Mouse (Mus musculus): ENCODE measurements at regions not wholly inside any gene's neighbourhood (a gene's known extent, or its start where the extent isn't known, plus 50 kb on each side); places are given as distances from the start of the nearest gene placed in this dataset.

GRCm38 (mm10) chr12:6097295-6097694, 721.8 kb upstream of the Klhl29 start:
- no peak for DNase-seq
- no peaks in the 10 kb centered on the region for H3K27me3 ChIP-seq (replicated peaks; ENCODE audit: control insufficient read depth, insufficient read depth, low read length)
- no peaks in the 10 kb centered on the region for H3K36me3 ChIP-seq (ENCODE audit: control insufficient read depth, insufficient read depth, low read length)
- no peak overlapping the region for H3K27ac ChIP-seq (ENCODE audit: insufficient read depth, low read depth, low read length)
- 66% methylated on average over 1 of the region's 1 CpGs for WGBS
- no peak overlapping the region for H3K4me3 ChIP-seq (ENCODE audit: insufficient read depth, low read depth, low read length)
- TF ChIP-seq CTCF (conservative IDR thresholded peaks at IDR 0.05; ENCODE audit: insufficient read depth, insufficient read length, low read depth, low read length) (no peak), POLR2A (IDR thresholded peaks at IDR 0.05; ENCODE audit: low read depth, low read length) (no peak)
- H3K4me1 ChIP-seq (ENCODE audit: control insufficient read depth, insufficient read depth, low read length): no peaks in the 10 kb centered on the region

- H3K4me3 ChIP-seq (ENCODE audit: insufficient read depth, low read depth, low read length): no peak overlapping the region
- no peaks in the 10 kb centered on the region for H3K27me3 ChIP-seq (replicated peaks; ENCODE audit: control insufficient read depth, insufficient read depth, low read length)
- H3K27ac ChIP-seq (ENCODE audit: insufficient read depth, low read depth, low read length): no peak overlapping the region
- no peaks in the 10 kb centered on the region for H3K4me1 ChIP-seq (ENCODE audit: control insufficient read depth, insufficient read depth, low read length)
- no peak for TF ChIP-seq POLR2A (IDR thresholded peaks at IDR 0.05; ENCODE audit: low read depth, low read length)
- no peak for TF ChIP-seq CTCF (conservative IDR thresholded peaks at IDR 0.05; ENCODE audit: insufficient read depth, insufficient read length, low read depth, low read length)
- DNase-seq: no peak
- H3K36me3 ChIP-seq (ENCODE audit: control insufficient read depth, insufficient read depth, low read length): no peaks in the 10 kb centered on the region
- 42% methylated on average over 3 of the region's 3 CpGs for WGBS
Measured at GRCm38 (mm10) chr12:6087627-6088350, 712.3 kb upstream of the Klhl29 start.

- no peaks in the 10 kb centered on the region for H3K36me3 ChIP-seq (ENCODE audit: control insufficient read depth, insufficient read depth, low read length)
- H3K27ac ChIP-seq (ENCODE audit: insufficient read depth, low read depth, low read length): no peak overlapping the region
- no peaks in the 10 kb centered on the region for H3K27me3 ChIP-seq (replicated peaks; ENCODE audit: control insufficient read depth, insufficient read depth, low read length)
- TF ChIP-seq CTCF (conservative IDR thresholded peaks at IDR 0.05; ENCODE audit: insufficient read depth, insufficient read length, low read depth, low read length): no peak
- TF ChIP-seq POLR2A (IDR thresholded peaks at IDR 0.05; ENCODE audit: low read depth, low read length): no peak
- DNase-seq: no peak
- no peaks in the 10 kb centered on the region for H3K4me1 ChIP-seq (ENCODE audit: control insufficient read depth, insufficient read depth, low read length)
- H3K4me3 ChIP-seq (ENCODE audit: insufficient read depth, low read depth, low read length): no peak overlapping the region
- WGBS: 7% methylated on average over 2 of the region's 2 CpGs
Measured at GRCm38 (mm10) chr12:6087071-6087470, 711.6 kb upstream of the Klhl29 start.

GRCm38 (mm10) chr12:6046866-6047689, 671.6 kb upstream of the Klhl29 start:
- Histone ChIP-seq H3K27ac (ENCODE audit: insufficient read depth, low read depth, low read length) (no peak overlapping the region), H3K4me3 (ENCODE audit: insufficient read depth, low read depth, low read length) (no peak overlapping the region), H3K27me3 (replicated peaks; ENCODE audit: control insufficient read depth, insufficient read depth, low read length) (no peaks in the 10 kb centered on the region), H3K36me3 (ENCODE audit: control insufficient read depth, insufficient read depth, low read length) (no peaks in the 10 kb centered on the region), H3K4me1 (ENCODE audit: control insufficient read depth, insufficient read depth, low read length) (no peaks in the 10 kb centered on the region)
- 75% methylated on average over 9 of the region's 9 CpGs for WGBS
- TF ChIP-seq CTCF (conservative IDR thresholded peaks at IDR 0.05; ENCODE audit: insufficient read depth, insufficient read length, low read depth, low read length) (no peak), POLR2A (IDR thresholded peaks at IDR 0.05; ENCODE audit: low read depth, low read length) (no peak)
- no peak for DNase-seq

- Histone ChIP-seq H3K4me3 (ENCODE audit: insufficient read depth, low read depth, low read length) (no peak overlapping the region), H3K4me1 (ENCODE audit: control insufficient read depth, insufficient read depth, low read length) (no peaks in the 10 kb centered on the region), H3K27ac (ENCODE audit: insufficient read depth, low read depth, low read length) (no peak overlapping the region), H3K27me3 (replicated peaks; ENCODE audit: control insufficient read depth, insufficient read depth, low read length) (no peaks in the 10 kb centered on the region), H3K36me3 (ENCODE audit: control insufficient read depth, insufficient read depth, low read length) (no peaks in the 10 kb centered on the region)
- no peak for DNase-seq
- TF ChIP-seq POLR2A (IDR thresholded peaks at IDR 0.05; ENCODE audit: low read depth, low read length): no peak
- no peak for TF ChIP-seq CTCF (conservative IDR thresholded peaks at IDR 0.05; ENCODE audit: insufficient read depth, insufficient read length, low read depth, low read length)
- WGBS: 84% methylated on average over 2 of the region's 2 CpGs
Measured at GRCm38 (mm10) chr12:6046110-6046509, 670.6 kb upstream of the Klhl29 start.

- DNase-seq: no peak
- WGBS: 21% methylated on average over 1 of the region's 1 CpGs
- no peak for TF ChIP-seq CTCF (conservative IDR thresholded peaks at IDR 0.05; ENCODE audit: insufficient read depth, insufficient read length, low read depth, low read length)
- TF ChIP-seq POLR2A (IDR thresholded peaks at IDR 0.05; ENCODE audit: low read depth, low read length): no peak
- Histone ChIP-seq H3K36me3 (ENCODE audit: control insufficient read depth, insufficient read depth, low read length) (no peaks in the 10 kb centered on the region), H3K27me3 (replicated peaks; ENCODE audit: control insufficient read depth, insufficient read depth, low read length) (no peaks in the 10 kb centered on the region), H3K4me3 (ENCODE audit: insufficient read depth, low read depth, low read length) (no peak overlapping the region), H3K27ac (ENCODE audit: insufficient read depth, low read depth, low read length) (no peak overlapping the region), H3K4me1 (ENCODE audit: control insufficient read depth, insufficient read depth, low read length) (no peaks in the 10 kb centered on the region)
Measured at GRCm38 (mm10) chr12:6042326-6042725, 666.8 kb upstream of the Klhl29 start.

- Histone ChIP-seq H3K27ac (ENCODE audit: insufficient read depth, low read depth, low read length) (no peak overlapping the region), H3K36me3 (ENCODE audit: control insufficient read depth, insufficient read depth, low read length) (no peaks in the 10 kb centered on the region), H3K27me3 (replicated peaks; ENCODE audit: control insufficient read depth, insufficient read depth, low read length) (no peaks in the 10 kb centered on the region), H3K4me3 (ENCODE audit: insufficient read depth, low read depth, low read length) (no peak overlapping the region), H3K4me1 (ENCODE audit: control insufficient read depth, insufficient read depth, low read length) (no peaks in the 10 kb centered on the region)
- TF ChIP-seq CTCF (conservative IDR thresholded peaks at IDR 0.05; ENCODE audit: insufficient read depth, insufficient read length, low read depth, low read length) (no peak), POLR2A (IDR thresholded peaks at IDR 0.05; ENCODE audit: low read depth, low read length) (no peak)
- 72% methylated on average over 3 of the region's 3 CpGs for WGBS
- DNase-seq: no peak
Measured at GRCm38 (mm10) chr12:6024111-6024510, 648.6 kb upstream of the Klhl29 start.
